Mouse (Mus musculus) myocyte (in vitro differentiated cells): ENCODE measurements around the gene Tbc1d8b.

ENCODE experiments used
- E2F4 ChIP-seq: IDR thresholded peaks from one replicate; pipeline ENCODE4 v1.6.1; 2011; ENCODE audit warnings: mild to moderate bottlenecking, control low read depth, moderate library complexity; ENCODE audit not compliant: insufficient read depth
- MAX ChIP-seq: IDR thresholded peaks from one replicate; pipeline ENCODE4 v1.6.1; 2011; ENCODE audit warnings: low read depth, mild to moderate bottlenecking, control low read depth
- MYOD1 ChIP-seq, 3 experiments: IDR thresholded peaks; one replicate each; pipeline ENCODE4 v1.6.1; 2011; ENCODE audit warnings: control low read depth in 2 of 3, low read depth in 2 of 3, mild to moderate bottlenecking in 2 of 3, moderate library complexity in 1 of 3; ENCODE audit not compliant: insufficient read length in 2 of 3, control insufficient read depth in 1 of 3
- MYOG ChIP-seq, 3 experiments: IDR thresholded peaks; one replicate each; pipeline ENCODE4 v1.6.1; 2011; ENCODE audit warnings: control low read depth in 2 of 3, low read depth in 2 of 3, mild to moderate bottlenecking in 2 of 3; ENCODE audit not compliant: insufficient read length in 2 of 3, control insufficient read depth in 1 of 3, insufficient read depth in 1 of 3
- POLR2A ChIP-seq: IDR thresholded peaks from one replicate; pipeline ENCODE4 v1.6.1; 2011; ENCODE audit warnings: low read depth, mild to moderate bottlenecking, control low read depth, moderate library complexity; ENCODE audit not compliant: insufficient read length
- REST ChIP-seq: IDR thresholded peaks from one replicate; pipeline ENCODE4 v1.6.1; 2011; ENCODE audit warnings: mild to moderate bottlenecking, control low read depth, moderate library complexity; ENCODE audit not compliant: insufficient read depth, insufficient read length
- SRF ChIP-seq: IDR thresholded peaks from one replicate; pipeline ENCODE4 v1.6.1; 2011; ENCODE audit warnings: low read depth; ENCODE audit not compliant: control insufficient read depth, insufficient read length
- TCF12 ChIP-seq: IDR thresholded peaks from one replicate; pipeline ENCODE4 v1.6.1; 2011; ENCODE audit warnings: mild to moderate bottlenecking, control low read depth; ENCODE audit not compliant: poor library complexity, insufficient read depth, severe bottlenecking

DNA sequence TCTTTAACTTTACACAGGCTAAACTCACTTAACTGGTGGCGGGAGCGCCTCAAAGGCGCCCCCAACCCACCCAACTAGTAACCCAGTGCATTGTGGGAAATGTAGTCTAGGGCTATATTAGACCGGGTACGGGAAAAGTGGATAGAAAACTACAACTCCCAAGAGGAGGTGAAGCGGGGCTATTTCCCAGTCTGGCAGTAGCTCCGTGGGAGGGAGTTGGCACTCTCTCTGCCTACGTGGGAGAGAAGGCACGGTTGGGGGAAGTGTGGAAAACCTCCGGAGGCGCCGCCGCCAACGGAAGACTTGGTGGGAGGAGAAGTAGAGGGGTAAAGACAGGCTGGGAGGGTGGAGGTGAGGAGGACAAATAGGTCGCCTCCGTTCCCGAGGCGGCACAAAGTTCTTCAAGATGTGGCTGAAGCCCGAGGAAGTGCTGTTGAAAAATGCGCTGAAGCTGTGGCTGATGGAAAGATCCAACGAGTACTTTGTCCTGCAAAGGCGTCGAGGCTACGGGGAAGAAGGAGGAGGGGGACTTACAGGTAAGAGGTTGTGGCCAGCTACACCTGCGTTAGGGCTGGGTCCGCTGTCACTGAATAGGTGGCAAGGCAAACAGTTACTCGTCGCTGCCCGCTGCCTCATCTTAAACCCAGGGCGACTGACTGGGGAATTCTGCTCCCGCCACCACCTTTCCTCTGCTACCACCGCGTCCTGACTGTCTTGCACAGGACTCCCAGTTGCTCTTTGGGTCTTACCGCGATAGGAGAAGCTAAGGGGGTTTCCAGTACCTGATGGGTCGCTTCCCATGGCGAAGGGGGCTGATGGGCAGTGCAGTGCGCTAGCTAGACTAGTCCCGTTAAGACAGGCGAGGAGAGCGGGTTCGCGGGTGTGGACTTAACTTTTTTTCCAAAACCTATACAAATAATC lies at the start of gene Tbc1d8b:
- TF ChIP-seq SRF (no peak), MAX (no peak), MYOD1 (IDR thresholded peaks at IDR 0.05; ENCODE audit: control insufficient read depth in 1 of 3, insufficient read length in 2 of 3, low read depth in 2 of 3) (no peak), TCF12 (no peak), POLR2A (peak; percentile 40), REST (no peak), MYOG (IDR thresholded peaks at IDR 0.05; ENCODE audit: control insufficient read depth in 1 of 3, insufficient read depth in 1 of 3, insufficient read length in 2 of 3, low read depth in 2 of 3) (no peak), E2F4 (no peak)
